Mouse (Mus musculus): ENCODE measurements around the gene Gm26566. TPM values are rescaled to one million over a fixed set of nuclear protein-coding genes. Genes with fewer than 3 reads are reported as not detected.

Gene Gm26566
- polyA plus RNA-seq (2014; fragmentation: Nextera tagmentation; extraction: Ambion mirVana), result 1.6 and 2.6 TPM in 2 replicates

DNA sequence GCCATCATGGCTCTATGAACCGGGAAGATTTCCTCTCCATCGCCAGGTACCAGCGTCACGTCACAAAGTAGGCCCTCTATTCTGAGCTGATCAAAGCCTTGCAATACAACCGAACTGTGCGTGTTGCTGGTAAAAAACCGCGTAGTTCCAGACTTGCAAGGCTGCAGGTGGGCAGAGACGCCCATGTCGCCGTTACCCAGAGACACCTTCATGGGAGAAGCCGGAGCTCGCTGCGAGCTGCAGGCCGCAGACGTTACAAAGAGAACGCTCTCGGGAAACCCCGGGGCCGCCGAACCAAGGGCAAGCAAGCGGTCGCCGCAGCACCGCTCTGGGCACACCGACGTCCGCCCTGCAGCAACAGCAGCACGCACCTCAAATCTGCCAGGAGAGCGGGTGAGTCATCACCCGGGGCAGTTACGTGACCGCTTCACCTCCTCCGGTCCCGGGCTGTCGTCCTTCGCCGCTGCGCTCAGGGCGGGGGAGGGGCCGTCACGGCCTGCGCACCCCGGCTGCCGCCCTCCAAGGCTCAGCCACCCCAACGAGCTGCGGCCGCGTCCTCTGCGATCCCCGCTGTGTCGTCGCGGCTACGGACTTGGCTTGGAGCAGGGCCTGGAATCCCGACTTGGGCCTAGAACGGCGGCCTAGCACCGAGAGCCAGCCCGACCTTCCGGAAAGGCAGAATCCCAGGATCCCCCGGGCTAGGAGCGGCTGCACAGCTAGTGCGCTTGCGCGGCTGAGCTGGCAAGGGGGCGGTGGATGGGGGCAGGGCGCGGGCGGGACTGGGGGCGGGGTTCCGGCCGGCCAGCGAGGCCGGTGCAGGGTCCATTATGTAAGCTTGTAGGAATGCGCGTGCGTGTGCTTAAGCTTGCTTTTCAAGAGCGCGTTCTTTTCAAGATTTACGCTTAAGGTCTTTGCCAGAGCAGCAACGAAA is at the start of gene Gm26566, which contains the start of gene Klhl9:
Gm26566 (plus strand) TSS at position 15 of the 931 bp plus-strand sequence.
Klhl9 (minus strand) TSS at position 675 of the 931 bp plus-strand sequence.
- peak; percentile 97 for ATAC-seq (ENCODE audit: low read depth)
- WGBS, result under 1% methylated on average over 82 of the region's 82 CpGs
- peak within 1 kb of the TSS; percentile 98 for H3K9ac ChIP-seq (replicated peaks; ENCODE audit: low read depth, low read length)
- peak within 1 kb of the TSS; percentile 86 for H3K4me2 ChIP-seq (ENCODE audit: low read depth, low read length)
- H3K9me3 ChIP-seq (ENCODE audit: control insufficient read depth, low read length), result no peaks in the 10 kb centered on the region
- H3K36me3 ChIP-seq (ENCODE audit: control insufficient read depth, insufficient read depth, low read length), result peaks cover 6% of the 10 kb centered on the region; the same call in 1 of the 2 replicates
- peak within 1 kb of the TSS; percentile 99 for H3K4me3 ChIP-seq (ENCODE audit: low read depth, low read length)
- H3K4me1 ChIP-seq (ENCODE audit: control insufficient read depth, insufficient read depth, low read length), result peaks cover 25% of the 10 kb centered on the region
- H3K27ac ChIP-seq (ENCODE audit: low read depth, low read length), result peak within 1 kb of the TSS; percentile 99
- H3K27me3 ChIP-seq (ENCODE audit: control insufficient read depth, insufficient read depth, low read length), result no peaks in the 10 kb centered on the region

DNA sequence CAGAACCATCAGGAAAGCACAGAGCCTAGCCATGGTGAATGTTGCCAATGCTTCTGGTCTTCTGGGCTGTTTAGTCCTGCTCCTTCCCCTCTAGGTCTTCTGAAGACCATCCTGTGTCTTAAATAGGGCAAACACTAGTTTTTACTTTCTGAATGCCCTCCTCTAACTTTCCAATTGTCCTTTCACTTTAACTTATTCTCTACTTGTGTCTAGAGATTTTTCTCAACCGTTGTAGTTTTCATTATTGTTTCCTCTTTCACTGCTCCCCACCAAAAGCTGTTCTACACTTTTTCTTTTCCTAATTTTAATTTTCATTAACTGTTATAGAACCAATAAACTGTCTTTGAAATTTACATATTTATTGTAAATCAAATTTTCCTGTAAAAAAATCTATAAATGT is 44.8 kb upstream of the Gm26566 start, which contains the start of gene Ifna16:
Ifna16 (minus strand) TSS at position 101 of the 400 bp plus-strand sequence.
- no peaks in the 10 kb centered on the region for H3K9me3 ChIP-seq (ENCODE audit: control insufficient read depth, low read length)
- no peaks in the 10 kb centered on the region for H3K4me1 ChIP-seq (ENCODE audit: control insufficient read depth, insufficient read depth, low read length)
- no peak within 1 kb of the TSS for H3K4me3 ChIP-seq (ENCODE audit: low read depth, low read length)
- H3K4me2 ChIP-seq (ENCODE audit: low read depth, low read length), result no peak within 1 kb of the TSS
- no peak within 1 kb of the TSS for H3K9ac ChIP-seq (replicated peaks; ENCODE audit: low read depth, low read length)
- ATAC-seq (ENCODE audit: low read depth), result no peak
- no peaks in the 10 kb centered on the region for H3K27me3 ChIP-seq (ENCODE audit: control insufficient read depth, insufficient read depth, low read length)
- WGBS, result 86% methylated on average over 1 of the region's 1 CpGs
- no peaks in the 10 kb centered on the region for H3K36me3 ChIP-seq (ENCODE audit: control insufficient read depth, insufficient read depth, low read length)
- H3K27ac ChIP-seq (ENCODE audit: low read depth, low read length), result no peak within 1 kb of the TSS

DNA sequence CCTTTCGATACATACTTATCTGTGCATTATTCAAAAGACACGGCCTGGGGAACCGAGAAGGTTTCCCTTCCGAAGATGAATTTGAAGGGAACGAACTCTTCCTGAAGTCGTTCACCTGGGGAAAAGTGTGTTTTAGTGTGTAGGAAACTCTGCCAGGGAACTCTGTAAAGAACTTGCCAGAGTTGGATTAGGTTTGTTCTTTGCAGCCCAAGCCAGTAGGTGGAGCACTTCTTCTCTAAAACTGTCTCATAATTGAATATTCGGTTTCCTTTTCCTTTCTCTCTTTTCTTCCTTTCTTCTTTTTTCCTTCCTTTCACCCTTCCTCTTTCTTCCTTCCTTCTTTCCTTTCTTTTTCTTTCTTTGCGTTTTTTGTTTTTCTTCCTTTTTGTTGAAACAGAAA is 41.2 kb upstream of the Gm26566 start:
- 51% methylated on average over 8 of the region's 8 CpGs for WGBS
- ATAC-seq (ENCODE audit: low read depth), result no peak
- no peak overlapping the region for H3K4me3 ChIP-seq (ENCODE audit: low read depth, low read length)

DNA sequence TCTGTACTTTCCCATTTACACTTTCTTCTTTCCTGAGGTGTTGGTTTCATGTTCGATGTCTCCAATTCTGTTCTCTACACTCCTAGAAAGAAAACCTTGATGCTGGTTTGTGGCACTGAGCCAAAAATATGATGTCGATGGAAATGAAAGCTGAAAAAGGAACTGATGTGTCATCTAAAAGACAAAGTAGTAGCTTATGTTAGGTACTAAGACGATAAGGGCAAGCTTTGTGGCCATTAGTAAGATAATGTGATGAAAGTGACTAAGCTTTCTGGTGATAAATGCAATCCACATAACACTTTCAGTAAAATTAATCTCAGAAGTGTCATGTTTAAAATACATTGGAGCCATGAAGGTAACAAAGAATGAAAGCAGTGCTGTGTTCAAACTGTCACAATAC is 40.3 kb upstream of the Gm26566 start:
- 84% methylated on average over 3 of the region's 3 CpGs for WGBS
- ATAC-seq (ENCODE audit: low read depth), result no peak

More for the DNA sequence above, 41.2 kb upstream of the Gm26566 start:
- H3K27ac ChIP-seq (ENCODE audit: low read depth, low read length), result no peak overlapping the region
- H3K4me2 ChIP-seq (ENCODE audit: low read depth, low read length), result no peak overlapping the region
- no peaks in the 10 kb centered on the region for H3K9me3 ChIP-seq (ENCODE audit: control insufficient read depth, low read length)
- no peaks in the 10 kb centered on the region for H3K4me1 ChIP-seq (ENCODE audit: control insufficient read depth, insufficient read depth, low read length)
- H3K9ac ChIP-seq (replicated peaks; ENCODE audit: low read depth, low read length), result no peak overlapping the region
- no peaks in the 10 kb centered on the region for H3K27me3 ChIP-seq (ENCODE audit: control insufficient read depth, insufficient read depth, low read length)
- no peaks in the 10 kb centered on the region for H3K36me3 ChIP-seq (ENCODE audit: control insufficient read depth, insufficient read depth, low read length)

DNA sequence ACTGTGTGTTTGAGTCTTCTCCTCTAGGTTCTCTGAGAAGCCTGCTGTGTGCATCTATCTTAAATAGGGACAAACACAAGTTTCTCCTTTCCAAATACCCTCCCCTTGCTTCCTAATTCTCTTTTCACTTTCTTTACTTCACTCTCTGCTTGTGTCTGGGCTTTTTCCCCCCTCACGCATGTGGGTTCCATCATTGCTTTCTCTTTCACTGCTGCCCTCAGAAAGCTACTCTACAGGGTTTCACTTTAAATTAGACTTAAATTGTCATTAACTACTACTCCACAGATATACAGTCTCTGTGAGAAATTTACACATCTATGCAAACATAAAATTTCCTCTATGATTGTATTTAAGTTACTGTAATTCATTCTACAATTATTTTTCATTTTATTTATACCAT is 37.8 kb upstream of the Gm26566 start, which contains the start of gene Ifna2:
Ifna2 (minus strand) TSS at position 101 of the 400 bp plus-strand sequence.
- no peaks in the 10 kb centered on the region for H3K36me3 ChIP-seq (ENCODE audit: control insufficient read depth, insufficient read depth, low read length)
- H3K9ac ChIP-seq (replicated peaks; ENCODE audit: low read depth, low read length), result no peak within 1 kb of the TSS

More for the DNA sequence above, 40.3 kb upstream of the Gm26566 start:
- Histone ChIP-seq H3K4me3 (ENCODE audit: low read depth, low read length) (no peak overlapping the region), H3K9ac (replicated peaks; ENCODE audit: low read depth, low read length) (no peak overlapping the region), H3K9me3 (ENCODE audit: control insufficient read depth, low read length) (no peaks in the 10 kb centered on the region), H3K27me3 (ENCODE audit: control insufficient read depth, insufficient read depth, low read length) (no peaks in the 10 kb centered on the region), H3K4me1 (ENCODE audit: control insufficient read depth, insufficient read depth, low read length) (no peaks in the 10 kb centered on the region), H3K27ac (ENCODE audit: low read depth, low read length) (no peak overlapping the region), H3K36me3 (ENCODE audit: control insufficient read depth, insufficient read depth, low read length) (no peaks in the 10 kb centered on the region), H3K4me2 (ENCODE audit: low read depth, low read length) (no peak overlapping the region)

DNA sequence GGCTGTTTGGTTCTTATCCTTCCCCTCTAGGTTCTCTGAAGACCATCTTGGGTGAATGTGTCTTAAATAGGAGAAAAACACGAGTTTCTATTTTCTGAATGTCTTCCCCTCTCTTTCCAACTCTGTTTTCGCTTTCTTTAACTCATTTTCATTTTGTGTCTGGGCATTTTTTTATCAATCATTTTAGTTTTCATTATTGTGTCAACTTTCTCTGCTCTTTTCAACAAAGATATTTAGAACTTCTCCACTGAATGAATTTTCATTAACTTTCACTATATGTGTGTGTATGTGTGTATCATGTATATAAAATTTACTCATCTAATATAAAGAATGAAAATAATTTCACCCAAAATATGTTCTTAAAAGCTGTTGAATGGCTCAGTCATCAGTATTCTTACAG is 30.3 kb upstream of the Gm26566 start, which contains the start of gene Ifnab:
Ifnab (minus strand) TSS at position 101 of the 400 bp plus-strand sequence.
- 66% methylated on average over 2 of the region's 2 CpGs for WGBS
- no peak within 1 kb of the TSS for H3K27ac ChIP-seq (ENCODE audit: low read depth, low read length)
- ATAC-seq (ENCODE audit: low read depth), result no peak
- no peaks in the 10 kb centered on the region for H3K4me1 ChIP-seq (ENCODE audit: control insufficient read depth, insufficient read depth, low read length)
- no peaks in the 10 kb centered on the region for H3K36me3 ChIP-seq (ENCODE audit: control insufficient read depth, insufficient read depth, low read length)
- no peaks in the 10 kb centered on the region for H3K27me3 ChIP-seq (ENCODE audit: control insufficient read depth, insufficient read depth, low read length)
- H3K9ac ChIP-seq (replicated peaks; ENCODE audit: low read depth, low read length), result no peak within 1 kb of the TSS
- H3K9me3 ChIP-seq (ENCODE audit: control insufficient read depth, low read length), result no peaks in the 10 kb centered on the region
- no peak within 1 kb of the TSS for H3K4me3 ChIP-seq (ENCODE audit: low read depth, low read length)
- no peak within 1 kb of the TSS for H3K4me2 ChIP-seq (ENCODE audit: low read depth, low read length)

More for the DNA sequence above, 37.8 kb upstream of the Gm26566 start, which contains the start of gene Ifna2:
- Histone ChIP-seq H3K4me3 (ENCODE audit: low read depth, low read length) (no peak within 1 kb of the TSS), H3K27me3 (ENCODE audit: control insufficient read depth, insufficient read depth, low read length) (no peaks in the 10 kb centered on the region), H3K4me2 (ENCODE audit: low read depth, low read length) (no peak within 1 kb of the TSS), H3K4me1 (ENCODE audit: control insufficient read depth, insufficient read depth, low read length) (no peaks in the 10 kb centered on the region), H3K9me3 (ENCODE audit: control insufficient read depth, low read length) (no peaks in the 10 kb centered on the region), H3K27ac (ENCODE audit: low read depth, low read length) (no peak within 1 kb of the TSS)
- no peak for ATAC-seq (ENCODE audit: low read depth)
- 97% methylated on average over 1 of the region's 1 CpGs for WGBS

DNA sequence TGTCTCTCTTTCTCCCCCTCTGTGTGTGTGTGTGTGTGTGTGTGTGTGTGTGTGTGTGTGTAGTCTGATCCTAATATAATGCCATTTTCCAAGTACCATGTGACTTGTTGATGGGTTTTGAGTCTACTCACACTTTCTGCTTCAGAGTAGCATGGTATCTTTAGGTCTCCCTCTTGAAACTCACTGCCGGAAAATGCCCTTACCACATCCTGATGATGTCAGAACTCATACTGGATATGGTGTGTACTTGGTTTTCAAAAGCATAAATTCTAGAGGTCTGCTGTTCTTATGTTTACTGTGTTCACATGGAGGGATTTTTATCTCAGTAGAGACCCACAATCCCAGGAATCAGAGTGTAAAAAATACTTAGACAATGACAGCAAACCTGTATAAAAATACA is 29.1 kb upstream of the Gm26566 start:
- 91% methylated on average over 1 of the region's 1 CpGs for WGBS
- no peaks in the 10 kb centered on the region for H3K9me3 ChIP-seq (ENCODE audit: control insufficient read depth, low read length)
- H3K27ac ChIP-seq (ENCODE audit: low read depth, low read length), result no peak overlapping the region
- no peaks in the 10 kb centered on the region for H3K27me3 ChIP-seq (ENCODE audit: control insufficient read depth, insufficient read depth, low read length)
- ATAC-seq (ENCODE audit: low read depth), result no peak
- no peak overlapping the region for H3K9ac ChIP-seq (replicated peaks; ENCODE audit: low read depth, low read length)
- no peaks in the 10 kb centered on the region for H3K4me1 ChIP-seq (ENCODE audit: control insufficient read depth, insufficient read depth, low read length)
- H3K4me3 ChIP-seq (ENCODE audit: low read depth, low read length), result no peak overlapping the region
- no peaks in the 10 kb centered on the region for H3K36me3 ChIP-seq (ENCODE audit: control insufficient read depth, insufficient read depth, low read length)
- no peak overlapping the region for H3K4me2 ChIP-seq (ENCODE audit: low read depth, low read length)

DNA sequence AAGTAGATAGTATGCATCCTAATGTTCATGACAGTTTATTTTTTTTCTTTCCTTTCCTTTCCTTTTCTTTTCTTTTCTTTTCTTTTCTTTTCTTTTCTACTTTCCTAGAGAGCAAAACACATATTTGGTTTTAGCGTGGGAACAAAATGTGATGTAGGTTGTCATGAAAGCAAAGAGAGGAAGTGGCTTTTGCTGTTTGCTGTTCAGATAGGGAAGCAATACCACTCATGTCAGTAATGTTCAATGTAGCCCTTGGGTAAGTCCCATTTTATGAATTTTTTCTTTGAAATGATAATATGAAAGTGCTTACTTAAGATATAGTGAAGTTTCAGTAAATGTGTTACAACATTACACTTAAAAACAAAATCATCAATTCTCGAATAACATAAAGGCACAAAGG is 28.2 kb upstream of the Gm26566 start:
- H3K27me3 ChIP-seq (ENCODE audit: control insufficient read depth, insufficient read depth, low read length), result no peaks in the 10 kb centered on the region
- no peak overlapping the region for H3K4me3 ChIP-seq (ENCODE audit: low read depth, low read length)
- H3K36me3 ChIP-seq (ENCODE audit: control insufficient read depth, insufficient read depth, low read length), result no peaks in the 10 kb centered on the region
- WGBS, result 88% methylated on average over 2 of the region's 2 CpGs
- H3K27ac ChIP-seq (ENCODE audit: low read depth, low read length), result no peak overlapping the region
- no peak overlapping the region for H3K4me2 ChIP-seq (ENCODE audit: low read depth, low read length)
- no peak for ATAC-seq (ENCODE audit: low read depth)
- no peaks in the 10 kb centered on the region for H3K4me1 ChIP-seq (ENCODE audit: control insufficient read depth, insufficient read depth, low read length)
- H3K9me3 ChIP-seq (ENCODE audit: control insufficient read depth, low read length), result no peaks in the 10 kb centered on the region
- H3K9ac ChIP-seq (replicated peaks; ENCODE audit: low read depth, low read length), result no peak overlapping the region

Data from neural tube, embryonic 14.5 days (tissue).